Mouse (Mus musculus) stomach, embryonic 14.5 days (tissue): ENCODE data around the gene Gm8947. TPM values are rescaled to one million over a fixed set of nuclear protein-coding genes. Genes with fewer than 3 reads are reported as not detected.
"Not testable (repeated sequence)": the region's sequence is repeated elsewhere in the genome, so short reads cannot be mapped to it uniquely, and the experiment has no call there.

Experiments
- ATAC-seq: fragments of 200-750 bp; cut with Nextera tagmentation; 2 replicates; pipeline ENCODE4 v1.8.0; 2017; ENCODE audit warnings: low read depth, moderate TSS enrichment; ENCODE audit not compliant: insufficient number of reproducible peaks, insufficient read depth, low FRiP score
- H3K27ac ChIP-seq: fragments of 300-500 bp; sonication (generic); 2 replicates; pipeline ENCODE4 v1.5.1; 2014; ENCODE audit warnings: mild to moderate bottlenecking, low read length, moderate library complexity, mixed read lengths
- H3K27me3 ChIP-seq: fragments of 300-500 bp; sonication (generic); 2 replicates; pipeline ENCODE4 v1.6.1; 2014; ENCODE audit warnings: low read length, control low read depth, mixed read lengths; ENCODE audit not compliant: control insufficient read depth, insufficient read depth
- H3K36me3 ChIP-seq: fragments of 300-500 bp; sonication (generic); 2 replicates; pipeline ENCODE4 v1.6.1; 2014; ENCODE audit warnings: mild to moderate bottlenecking, control low read depth, low read length, moderate library complexity, mixed read lengths; ENCODE audit not compliant: control insufficient read depth, insufficient read depth
- H3K4me1 ChIP-seq: fragments of 300-500 bp; sonication (generic); 2 replicates; pipeline ENCODE4 v1.6.1; 2014; ENCODE audit warnings: low read length, control low read depth, mixed read lengths; ENCODE audit not compliant: control insufficient read depth, insufficient read depth
- H3K4me2 ChIP-seq: fragments of 300-500 bp; sonication (generic); replicated peaks from 2 replicates; pipeline ENCODE4 v1.6.1; 2014; ENCODE audit warnings: low read depth, low read length, control low read depth
- H3K4me3 ChIP-seq: fragments of 300-500 bp; sonication (generic); 2 replicates; pipeline ENCODE4 v1.5.1; 2014; ENCODE audit warnings: low read depth, low read length, control low read depth
- H3K9ac ChIP-seq: fragments of 300-500 bp; sonication (generic); replicated peaks from 2 replicates; pipeline ENCODE4 v1.6.1; 2014; ENCODE audit warnings: low read depth, mild to moderate bottlenecking, control low read depth, low read length, moderate library complexity, mixed read lengths
- H3K9me3 ChIP-seq: fragments of 300-500 bp; sonication (generic); 2 replicates; pipeline ENCODE4 v1.6.1; 2016; ENCODE audit warnings: low read depth, low read length, control low read depth; ENCODE audit not compliant: control insufficient read depth
- WGBS: fragments of 180-500 bp; shearing (Covaris S2); extraction: QIAGEN DNeasy Blood & Tissue Kit; methylation state at CpG from one replicate; pipeline ENCODE4 v1.1.7; 2014; 5-methylcytosine and 5-hydroxymethylcytosine counted together
- polyA plus RNA-seq: library from polyadenylated mRNA; unstranded; fragments of >200 nt; fragmentation: Nextera tagmentation; extraction: Ambion mirVana; gene quantifications from 2 replicates; pipeline ENCODE4 v1.2.1, GENCODE M21; 2014

Gm8947 gene
- polyA plus RNA-seq, 1 experiment from 2014 or later: not detected

- Histone ChIP-seq H3K4me3 (0 out of 2 replicates have a peak overlapping the region, but pooled peaks have one; percentile 6), H3K9ac (no peak overlapping the region), H3K27me3 (no peaks in the 10 kb centered on the region), H3K36me3 (no peaks in the 10 kb centered on the region), H3K9me3 (no peaks in the 10 kb centered on the region), H3K4me1 (no peaks in the 10 kb centered on the region), H3K27ac (no peak overlapping the region), H3K4me2 (peak overlapping the region; percentile 33)
- ATAC-seq: peak; percentile 91
- 13% methylated on average over 10 of the region's 10 CpGs for WGBS
These were observed 14.9 kb upstream of the Gm8947 start for GRCm38 (mm10) chr1:151177030-151177936.

DNA sequence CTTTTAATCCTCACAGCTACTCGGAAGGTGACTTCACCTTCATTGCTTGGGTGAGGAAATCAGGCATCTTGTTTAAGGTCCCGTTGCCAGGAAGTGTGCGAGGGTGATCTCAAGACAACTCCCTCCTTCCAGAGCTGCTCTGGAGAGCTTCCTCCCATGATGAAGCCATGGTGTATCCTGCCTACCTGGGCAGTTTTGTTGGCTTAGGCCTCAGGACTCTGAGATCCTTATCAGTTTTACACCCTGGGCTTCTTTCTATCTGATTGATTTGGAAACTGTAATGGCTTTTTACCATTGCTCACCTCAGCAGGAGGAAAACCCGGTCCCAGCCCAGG is 14.3 kb upstream of the Gm8947 start:
- Histone ChIP-seq H3K4me2 (peak overlapping the region; percentile 33), H3K27ac (no peak overlapping the region), H3K9me3 (no peaks in the 10 kb centered on the region), H3K36me3 (no peaks in the 10 kb centered on the region), H3K4me3 (0 out of 2 replicates have a peak overlapping the region, but pooled peaks have one; percentile 6), H3K9ac (no peak overlapping the region), H3K4me1 (no peaks in the 10 kb centered on the region), H3K27me3 (no peaks in the 10 kb centered on the region)
- ATAC-seq: peak; percentile 10; the same call in 1 of the 2 replicates
- WGBS: 13% methylated on average over 4 of the region's 4 CpGs

GRCm38 (mm10) chr1:151178505-151179083 is 13.6 kb upstream of the Gm8947 start:
- Histone ChIP-seq H3K4me2 (no peak overlapping the region), H3K4me1 (no peaks in the 10 kb centered on the region), H3K27ac (no peak overlapping the region), H3K9me3 (no peaks in the 10 kb centered on the region), H3K36me3 (no peaks in the 10 kb centered on the region), H3K4me3 (no peak overlapping the region), H3K27me3 (no peaks in the 10 kb centered on the region), H3K9ac (no peak overlapping the region)
- WGBS: 49% methylated on average over 2 of the region's 2 CpGs
- ATAC-seq: no peak

DNA sequence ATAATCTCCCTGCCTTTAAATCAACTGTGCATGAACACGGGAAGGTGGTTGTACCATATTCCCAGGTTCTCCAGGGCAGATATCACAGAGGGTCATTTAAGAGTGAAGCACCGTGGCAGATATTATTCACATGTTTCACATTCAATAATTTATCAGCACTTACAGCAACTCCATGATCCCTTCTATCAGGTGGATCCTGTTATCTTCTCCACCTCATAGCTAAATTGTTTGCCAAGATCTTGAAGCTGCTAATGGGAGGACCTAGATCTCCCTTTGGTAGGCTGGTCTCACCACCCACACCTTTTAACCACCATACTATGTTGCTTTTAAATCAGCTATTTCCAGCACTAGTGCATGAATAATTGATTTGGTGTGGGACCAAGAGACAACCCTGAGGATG is 12.0 kb upstream of the Gm8947 start:
- no peak for ATAC-seq
- H3K27me3 ChIP-seq: no peaks in the 10 kb centered on the region
- no peak overlapping the region for H3K4me2 ChIP-seq
- H3K36me3 ChIP-seq: no peaks in the 10 kb centered on the region
- no peak overlapping the region for H3K4me3 ChIP-seq
- WGBS: 86% methylated on average over 2 of the region's 2 CpGs
- H3K27ac ChIP-seq: no peak overlapping the region
- no peak overlapping the region for H3K9ac ChIP-seq
- no peaks in the 10 kb centered on the region for H3K9me3 ChIP-seq
- H3K4me1 ChIP-seq: no peaks in the 10 kb centered on the region

DNA sequence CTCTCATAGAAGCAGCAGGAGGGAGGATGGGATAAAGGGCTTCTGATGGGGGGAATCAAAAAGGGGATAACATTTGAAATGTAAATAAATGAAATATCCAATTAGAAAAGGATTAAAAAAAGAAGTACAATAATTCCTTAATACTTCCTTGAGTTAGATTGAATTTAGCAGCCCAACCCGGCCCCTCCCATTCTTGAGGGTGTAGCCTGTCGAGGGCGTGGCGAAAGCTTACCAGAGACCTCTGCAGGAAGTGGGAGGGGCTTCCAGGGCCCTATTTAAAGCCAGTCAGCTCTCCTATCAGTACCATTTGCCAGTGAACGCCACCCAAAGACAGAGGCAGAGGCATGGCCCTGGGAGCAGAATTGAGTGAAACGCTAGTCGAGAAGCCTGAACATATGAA is 9.9 kb upstream of the Gm8947 start, which contains the start of gene Gm47985:
Gene Gm47985, plus strand, starts transcription at position 272 of the 400 bp plus-strand sequence.
- not testable (repeated sequence) for H3K27me3 ChIP-seq, H3K4me1 ChIP-seq, H3K4me2 ChIP-seq, H3K9ac ChIP-seq, ATAC-seq, H3K4me3 ChIP-seq, H3K27ac ChIP-seq, H3K9me3 ChIP-seq, H3K36me3 ChIP-seq
- no CpG with 5 or more reads among the region's 7 CpGs for whole genome bisulfite sequencing

DNA sequence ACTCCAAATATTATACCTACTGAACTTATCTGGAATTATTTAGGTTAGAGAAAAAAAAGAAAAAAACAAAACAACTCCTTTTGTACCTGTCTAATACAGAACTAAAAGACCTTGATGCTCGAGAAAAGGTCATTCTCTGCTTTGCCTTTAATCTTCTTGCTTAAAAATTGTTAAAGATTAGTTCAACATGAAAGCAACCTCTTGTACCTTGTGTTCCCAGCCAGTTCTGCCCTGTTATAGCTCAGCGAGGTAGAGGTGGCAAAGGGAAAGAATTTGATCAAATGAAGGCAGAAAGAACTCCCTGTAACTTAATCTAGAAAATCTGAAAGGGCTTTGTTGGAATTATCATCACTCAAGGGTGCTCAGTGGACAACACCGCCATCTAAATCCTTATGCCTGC is 6.0 kb upstream of the Gm8947 start:
- H3K9me3 ChIP-seq, H3K36me3 ChIP-seq, H3K4me1 ChIP-seq, H3K27me3 ChIP-seq, ATAC-seq, H3K27ac ChIP-seq, H3K4me2 ChIP-seq, H3K4me3 ChIP-seq, H3K9ac ChIP-seq: not testable (repeated sequence)
- WGBS: 79% methylated on average over 3 of the region's 3 CpGs

GRCm38 (mm10) chr1:151186879-151187424 is 5.2 kb upstream of the Gm8947 start:
- not testable (repeated sequence) for H3K36me3 ChIP-seq, H3K4me3 ChIP-seq, H3K4me2 ChIP-seq, H3K9me3 ChIP-seq, H3K27ac ChIP-seq, H3K4me1 ChIP-seq, H3K9ac ChIP-seq, ATAC-seq, H3K27me3 ChIP-seq
- WGBS: 80% methylated on average over 4 of the region's 4 CpGs

DNA sequence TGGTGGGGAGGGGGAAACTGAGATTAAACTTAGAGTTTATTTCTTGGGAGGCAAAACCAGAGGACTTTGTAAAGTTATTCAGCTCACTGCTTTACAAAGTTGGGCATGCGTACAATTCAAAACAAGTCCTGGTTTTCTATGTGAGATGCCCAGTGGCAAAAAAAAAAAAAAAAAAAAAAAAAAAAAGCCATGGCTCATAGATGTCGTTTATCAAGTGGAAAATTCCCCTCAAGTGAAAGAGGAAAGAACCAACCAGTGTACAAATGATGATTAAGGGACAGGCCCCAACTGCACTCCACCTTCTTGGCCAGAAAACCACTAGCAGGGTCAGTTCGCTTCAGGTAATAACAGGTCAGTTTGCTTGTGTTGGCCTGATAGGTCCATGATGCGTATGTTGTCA is 3.7 kb upstream of the Gm8947 start:
- Histone ChIP-seq H3K9me3 (no peaks in the 10 kb centered on the region), H3K9ac (no peak overlapping the region), H3K4me3 (no peak overlapping the region), H3K4me2 (no peak overlapping the region), H3K27ac (no peak overlapping the region), H3K27me3 (no peaks in the 10 kb centered on the region), H3K4me1 (no peaks in the 10 kb centered on the region), H3K36me3 (no peaks in the 10 kb centered on the region)
- ATAC-seq: no peak
- WGBS: 87% methylated on average over 4 of the region's 4 CpGs
